Mouse (Mus musculus): ENCODE results near the gene Ewsr1. TPM values are rescaled to one million over a fixed set of nuclear protein-coding genes. Genes with fewer than 3 reads are reported as not detected.
"Not testable (repeated sequence)": the region's sequence is repeated elsewhere in the genome, so short reads cannot be mapped to it uniquely, and the experiment has no call there.

The Ewsr1 gene
- polyA plus RNA-seq, 1 experiment from 2014 or later = 884 TPM

DNA sequence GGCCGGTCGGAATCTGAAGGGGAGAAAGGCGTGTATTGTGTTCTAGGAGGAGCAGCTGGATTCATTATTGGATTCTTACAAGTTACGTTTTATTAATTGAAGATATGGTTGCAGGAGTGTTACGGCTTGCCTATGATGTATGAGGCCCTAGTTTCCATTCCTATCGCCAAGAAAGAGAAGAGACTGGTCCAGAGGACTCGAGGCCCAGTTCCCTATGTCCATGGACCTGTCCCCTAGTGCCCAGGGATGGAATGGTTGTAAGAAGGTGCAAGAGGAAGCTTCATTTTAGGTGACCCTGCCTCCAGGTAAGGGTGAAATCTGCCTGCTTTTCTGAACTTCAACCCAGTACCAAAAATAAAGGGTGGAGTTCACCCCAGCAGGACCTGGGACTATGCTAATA lies 1.2 kb upstream of the Ewsr1 start:
- H3K27me3 ChIP-seq (ENCODE audit: insufficient read depth, low read length) = no peaks in the 10 kb centered on the region
- H3K4me2 ChIP-seq (replicated peaks; ENCODE audit: low read depth, low read length) = peak overlapping the region; percentile 88
- no peak for ATAC-seq (ENCODE audit: low FRiP score, low TSS enrichment)
- peak overlapping the region; percentile 99 for H3K27ac ChIP-seq (ENCODE audit: low read length)
- H3K9ac ChIP-seq (replicated peaks; ENCODE audit: low read length) = peak overlapping the region; percentile 100
- H3K9me3 ChIP-seq (ENCODE audit: low read length) = no peaks in the 10 kb centered on the region
- peaks cover 34% of the 10 kb centered on the region for H3K4me1 ChIP-seq (ENCODE audit: insufficient read depth, low read length)
- H3K4me3 ChIP-seq (ENCODE audit: low read length) = peak overlapping the region; percentile 100
- H3K36me3 ChIP-seq (ENCODE audit: insufficient read depth, low read length) = 0 out of 2 replicates have a peak, but pooled peaks cover 12% of the 10 kb centered on the region
- 1% methylated on average over 7 of the region's 7 CpGs for WGBS

DNA sequence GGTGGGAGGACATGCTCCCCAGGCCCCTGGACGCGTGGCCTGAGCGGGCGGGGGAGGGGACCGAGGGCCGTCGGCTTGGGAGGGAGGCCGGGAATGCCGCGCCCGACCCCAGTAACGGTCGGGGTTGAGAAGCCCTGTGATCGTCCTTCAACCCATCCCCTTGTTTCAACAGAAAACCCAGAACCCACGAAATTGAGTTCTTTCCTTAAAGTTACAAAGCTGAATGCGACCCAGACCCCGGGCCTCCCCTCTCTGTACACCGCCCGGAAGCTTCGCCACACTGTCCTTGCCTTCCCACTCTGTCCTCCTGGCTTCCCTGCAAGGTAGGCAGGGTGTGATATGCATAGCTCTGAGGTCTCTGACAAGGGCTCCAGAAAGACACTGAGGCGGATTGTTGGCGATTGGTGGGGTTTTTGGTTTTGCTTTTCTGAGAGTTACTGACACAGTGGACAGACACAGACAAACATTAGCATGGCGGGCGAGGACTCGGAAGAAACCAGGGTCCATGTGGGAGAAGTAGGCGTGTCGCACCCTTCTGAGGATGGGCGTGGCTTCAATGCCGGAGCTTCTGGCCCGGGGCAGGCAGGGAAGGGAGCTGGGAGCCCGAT lies 614 bp upstream of the Ewsr1 start:
- 0 out of 2 replicates have a peak, but pooled peaks cover 8% of the 10 kb centered on the region for H3K36me3 ChIP-seq (ENCODE audit: insufficient read depth, low read length)
- peak overlapping the region; percentile 100 for H3K9ac ChIP-seq (replicated peaks; ENCODE audit: low read length)
- H3K4me2 ChIP-seq (replicated peaks; ENCODE audit: low read depth, low read length) = peak overlapping the region; percentile 88
- WGBS = 0% methylated on average over 31 of the region's 31 CpGs
- peak overlapping the region; percentile 100 for H3K4me3 ChIP-seq (ENCODE audit: low read length)
- no peaks in the 10 kb centered on the region for H3K9me3 ChIP-seq (ENCODE audit: low read length)
- peak; percentile 76 for ATAC-seq (ENCODE audit: low FRiP score, low TSS enrichment)
- peaks cover 34% of the 10 kb centered on the region for H3K4me1 ChIP-seq (ENCODE audit: insufficient read depth, low read length)
- H3K27me3 ChIP-seq (ENCODE audit: insufficient read depth, low read length) = no peaks in the 10 kb centered on the region
- peak overlapping the region; percentile 99 for H3K27ac ChIP-seq (ENCODE audit: low read length)

DNA sequence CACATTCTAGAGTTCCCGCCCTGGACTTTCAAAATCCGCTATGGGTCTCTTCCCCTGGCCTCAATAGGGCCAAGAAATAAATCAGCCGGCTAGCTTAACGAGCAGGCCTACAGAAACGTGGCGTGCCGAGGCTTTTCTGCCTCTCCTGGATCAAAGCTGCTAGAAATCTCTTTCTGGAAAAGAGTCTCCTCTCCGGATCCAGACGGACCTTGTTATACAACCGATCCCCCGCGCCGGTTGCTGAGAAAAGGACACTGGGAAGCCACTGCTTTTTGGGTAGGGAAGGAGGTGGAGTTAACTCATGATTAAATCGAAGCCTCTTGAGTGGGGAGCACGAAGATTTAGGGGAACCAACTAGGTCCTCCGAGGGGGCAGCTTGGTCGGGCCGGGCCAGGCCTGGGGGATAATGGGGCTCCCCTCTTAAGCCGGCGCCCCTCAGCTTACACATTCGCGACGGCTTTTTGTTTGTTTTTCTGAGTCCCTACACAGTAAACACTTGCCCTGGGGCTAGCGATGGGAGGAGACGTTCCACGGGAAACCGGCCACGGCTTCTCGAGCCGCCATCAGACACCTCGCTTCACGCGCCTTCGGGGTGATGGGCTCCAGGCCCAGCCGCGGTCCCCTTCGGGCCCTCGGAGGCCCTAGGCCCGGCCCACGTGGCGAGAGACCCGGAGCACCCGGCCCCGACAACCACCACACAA lies 881 bp downstream of the Ewsr1 start:
- Histone ChIP-seq H3K27me3 (ENCODE audit: insufficient read depth, low read length) (no peaks in the 10 kb centered on the region), H3K9ac (replicated peaks; ENCODE audit: low read length) (peak overlapping the region; percentile 100), H3K4me3 (ENCODE audit: low read length) (peak overlapping the region; percentile 100), H3K9me3 (ENCODE audit: low read length) (no peaks in the 10 kb centered on the region), H3K36me3 (ENCODE audit: insufficient read depth, low read length) (no peaks in the 10 kb centered on the region), H3K4me1 (ENCODE audit: insufficient read depth, low read length) (peaks cover 37% of the 10 kb centered on the region), H3K27ac (ENCODE audit: low read length) (peak overlapping the region; percentile 99), H3K4me2 (replicated peaks; ENCODE audit: low read depth, low read length) (peak overlapping the region; percentile 83)
- ATAC-seq (ENCODE audit: low FRiP score, low TSS enrichment) = 0 out of 2 replicates have a peak, but pooled peaks have one; percentile 4
- WGBS = under 1% methylated on average over 43 of the region's 44 CpGs

DNA sequence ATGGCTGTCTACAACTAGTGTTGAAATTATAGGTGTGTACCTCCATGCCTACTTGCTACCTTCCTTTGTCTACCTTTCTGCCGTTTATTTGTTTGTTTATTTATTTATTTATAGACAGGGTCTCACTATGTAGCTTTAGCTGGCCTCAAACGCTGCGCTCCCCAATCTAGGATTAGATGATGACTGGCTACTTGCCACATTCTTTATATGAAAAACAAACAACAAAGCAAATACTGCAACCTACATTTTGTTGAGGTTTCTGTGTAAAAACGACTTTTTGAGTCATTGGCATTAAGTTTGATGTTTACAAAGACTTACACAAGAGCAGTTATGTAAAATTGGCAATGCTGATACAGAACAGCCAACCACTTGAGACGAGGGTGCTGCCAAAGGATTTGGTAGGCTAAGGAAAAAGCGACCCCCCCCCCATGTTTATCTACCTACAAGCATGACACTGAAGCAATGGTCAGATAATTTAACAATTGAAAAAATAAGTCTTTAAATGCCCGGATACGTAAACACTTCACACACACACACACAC lies 2.5 kb downstream of the Ewsr1 start:
- H3K36me3 ChIP-seq (ENCODE audit: insufficient read depth, low read length) = peaks cover 10% of the 10 kb centered on the region
- peak overlapping the region; percentile 100 for H3K4me3 ChIP-seq (ENCODE audit: low read length)
- no peak overlapping the region for H3K27ac ChIP-seq (ENCODE audit: low read length)
- H3K4me1 ChIP-seq (ENCODE audit: insufficient read depth, low read length) = peaks cover 37% of the 10 kb centered on the region
- H3K9ac ChIP-seq (replicated peaks; ENCODE audit: low read length) = no peak overlapping the region
- 54% methylated on average over 8 of the region's 8 CpGs for WGBS
- peak overlapping the region; percentile 83 for H3K4me2 ChIP-seq (replicated peaks; ENCODE audit: low read depth, low read length)
- no peaks in the 10 kb centered on the region for H3K27me3 ChIP-seq (ENCODE audit: insufficient read depth, low read length)
- no peak for ATAC-seq (ENCODE audit: low FRiP score, low TSS enrichment)
- no peaks in the 10 kb centered on the region for H3K9me3 ChIP-seq (ENCODE audit: low read length)

DNA sequence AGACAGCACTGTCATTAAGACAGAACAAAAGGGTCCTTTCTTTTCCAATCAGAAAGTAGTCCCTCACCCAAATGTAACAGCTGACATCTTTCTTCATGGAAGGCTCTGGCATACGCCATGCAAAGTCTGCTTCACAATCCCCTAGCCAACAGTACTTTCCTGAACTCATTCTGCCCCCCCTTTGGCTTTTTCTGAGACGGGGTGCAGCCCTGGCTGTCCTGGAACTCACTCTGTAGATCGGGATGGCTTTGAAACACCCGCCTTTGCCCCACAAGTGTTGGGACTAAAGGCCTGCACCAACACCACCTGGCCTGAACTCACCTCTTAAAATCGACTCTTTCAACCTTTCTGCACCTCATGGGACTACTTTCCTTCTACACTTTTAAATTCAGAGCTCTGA lies 3.2 kb downstream of the Ewsr1 start:
- no peaks in the 10 kb centered on the region for H3K9me3 ChIP-seq (ENCODE audit: low read length)
- H3K4me1 ChIP-seq (ENCODE audit: insufficient read depth, low read length) = peaks cover 33% of the 10 kb centered on the region
- 0 out of 2 replicates have a peak overlapping the region, but pooled peaks have one; percentile 20 for H3K9ac ChIP-seq (replicated peaks; ENCODE audit: low read length)
- ATAC-seq (ENCODE audit: low FRiP score, low TSS enrichment) = no peak
- H3K4me2 ChIP-seq (replicated peaks; ENCODE audit: low read depth, low read length) = no peak overlapping the region
- peaks cover 15% of the 10 kb centered on the region for H3K36me3 ChIP-seq (ENCODE audit: insufficient read depth, low read length)
- no peak overlapping the region for H3K27ac ChIP-seq (ENCODE audit: low read length)
- WGBS = 85% methylated on average over 5 of the region's 5 CpGs
- no peaks in the 10 kb centered on the region for H3K27me3 ChIP-seq (ENCODE audit: insufficient read depth, low read length)
- 0 out of 2 replicates have a peak overlapping the region, but pooled peaks have one; percentile 6 for H3K4me3 ChIP-seq (ENCODE audit: low read length)

- H3K4me3 ChIP-seq (ENCODE audit: low read length) = no peak overlapping the region
- H3K36me3 ChIP-seq (ENCODE audit: insufficient read depth, low read length) = peaks cover 40% of the 10 kb centered on the region
- no peaks in the 10 kb centered on the region for H3K27me3 ChIP-seq (ENCODE audit: insufficient read depth, low read length)
- no peak overlapping the region for H3K4me2 ChIP-seq (replicated peaks; ENCODE audit: low read depth, low read length)
- ATAC-seq (ENCODE audit: low FRiP score, low TSS enrichment) = peak; percentile 61; the same call in 1 of the 2 replicates
- H3K9ac ChIP-seq (replicated peaks; ENCODE audit: low read length) = no peak overlapping the region
- H3K4me1 ChIP-seq (ENCODE audit: insufficient read depth, low read length) = peaks cover 19% of the 10 kb centered on the region
- no peak overlapping the region for H3K27ac ChIP-seq (ENCODE audit: low read length)
- no peaks in the 10 kb centered on the region for H3K9me3 ChIP-seq (ENCODE audit: low read length)
- 41% methylated on average over 2 of the region's 2 CpGs for WGBS
Observed at GRCm38 (mm10) chr11:5091706-5092105, 7.4 kb downstream of the Ewsr1 start.

DNA sequence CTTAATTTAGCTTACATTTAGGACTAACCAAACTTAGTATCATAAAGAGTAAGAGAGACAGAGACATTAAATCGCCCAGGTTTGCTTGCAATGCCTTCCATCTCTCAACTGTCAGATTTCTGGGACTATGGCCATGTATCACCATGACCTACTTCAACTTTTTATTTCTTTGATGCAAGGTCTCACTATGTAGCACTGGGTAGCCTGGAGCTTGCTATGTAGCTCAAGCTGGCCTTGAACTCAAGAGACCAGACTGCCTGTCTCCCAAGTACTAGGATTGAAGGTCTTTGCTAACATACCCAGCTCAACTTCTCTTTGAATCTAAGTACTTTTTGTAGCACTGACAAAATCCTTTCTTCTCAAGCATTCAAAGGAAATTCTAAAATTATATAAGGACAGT lies 9.9 kb downstream of the Ewsr1 start:
- H3K36me3 ChIP-seq (ENCODE audit: insufficient read depth, low read length) = peaks cover 59% of the 10 kb centered on the region
- 92% methylated on average over 1 of the region's 1 CpGs for WGBS
- no peak overlapping the region for H3K4me3 ChIP-seq (ENCODE audit: low read length)
- H3K4me2 ChIP-seq (replicated peaks; ENCODE audit: low read depth, low read length) = no peak overlapping the region
- H3K27ac ChIP-seq (ENCODE audit: low read length) = no peak overlapping the region
- no peaks in the 10 kb centered on the region for H3K9me3 ChIP-seq (ENCODE audit: low read length)
- no peak for ATAC-seq (ENCODE audit: low FRiP score, low TSS enrichment)
- H3K9ac ChIP-seq (replicated peaks; ENCODE audit: low read length) = no peak overlapping the region
- no peaks in the 10 kb centered on the region for H3K27me3 ChIP-seq (ENCODE audit: insufficient read depth, low read length)
- peaks cover 10% of the 10 kb centered on the region; the same call in 1 of the 2 replicates for H3K4me1 ChIP-seq (ENCODE audit: insufficient read depth, low read length)

DNA sequence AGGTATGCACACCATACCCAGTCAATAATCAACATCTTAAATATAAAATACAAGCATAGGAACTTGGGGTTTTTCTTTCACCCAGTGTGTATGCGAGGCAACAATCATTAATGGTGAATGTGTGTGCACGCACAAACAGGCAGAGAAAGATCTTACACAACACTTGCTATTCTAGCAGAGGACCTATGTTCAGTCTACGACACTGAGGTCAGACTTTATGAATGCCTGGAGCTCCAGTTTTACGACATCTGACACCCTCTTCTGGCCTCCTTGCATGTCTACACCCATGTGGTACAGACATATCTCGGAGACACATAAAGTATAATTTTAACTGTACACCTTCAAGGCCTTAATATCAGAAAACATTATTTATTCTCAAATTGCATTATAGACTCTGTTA lies 22.2 kb downstream of the Ewsr1 start:
- not testable (repeated sequence) for H3K9me3 ChIP-seq (ENCODE audit: low read length); H3K27me3 ChIP-seq (ENCODE audit: insufficient read depth, low read length); H3K27ac ChIP-seq (ENCODE audit: low read length); H3K4me3 ChIP-seq (ENCODE audit: low read length); H3K4me1 ChIP-seq (ENCODE audit: insufficient read depth, low read length); ATAC-seq (ENCODE audit: low FRiP score, low TSS enrichment); H3K4me2 ChIP-seq (replicated peaks; ENCODE audit: low read depth, low read length); H3K9ac ChIP-seq (replicated peaks; ENCODE audit: low read length)
- 82% methylated on average over 4 of the region's 5 CpGs for WGBS
- peaks cover 70% of the 10 kb centered on the region for H3K36me3 ChIP-seq (ENCODE audit: insufficient read depth, low read length)

GRCm38 (mm10) chr11:5075760-5076159 lies 23.3 kb downstream of the Ewsr1 start:
- H3K36me3 ChIP-seq (ENCODE audit: insufficient read depth, low read length) = peaks cover 74% of the 10 kb centered on the region
- no peak for ATAC-seq (ENCODE audit: low FRiP score, low TSS enrichment)
- no peak overlapping the region for H3K27ac ChIP-seq (ENCODE audit: low read length)

GRCm38 (mm10) chr11:5074882-5075281 lies 24.2 kb downstream of the Ewsr1 start:
- no peak for ATAC-seq (ENCODE audit: low FRiP score, low TSS enrichment)
- no peak overlapping the region for H3K27ac ChIP-seq (ENCODE audit: low read length)
- no peaks in the 10 kb centered on the region for H3K9me3 ChIP-seq (ENCODE audit: low read length)
- H3K27me3 ChIP-seq (ENCODE audit: insufficient read depth, low read length) = no peaks in the 10 kb centered on the region
- H3K4me3 ChIP-seq (ENCODE audit: low read length) = no peak overlapping the region
- no peak overlapping the region for H3K4me2 ChIP-seq (replicated peaks; ENCODE audit: low read depth, low read length)
- no peaks in the 10 kb centered on the region for H3K4me1 ChIP-seq (ENCODE audit: insufficient read depth, low read length)
- no peak overlapping the region for H3K9ac ChIP-seq (replicated peaks; ENCODE audit: low read length)
- WGBS = 73% methylated on average over 4 of the region's 4 CpGs
- peaks cover 76% of the 10 kb centered on the region for H3K36me3 ChIP-seq (ENCODE audit: insufficient read depth, low read length)

More at GRCm38 (mm10) chr11:5075760-5076159, 23.3 kb downstream of the Ewsr1 start:
- no peak overlapping the region for H3K4me2 ChIP-seq (replicated peaks; ENCODE audit: low read depth, low read length)
- H3K4me1 ChIP-seq (ENCODE audit: insufficient read depth, low read length) = no peaks in the 10 kb centered on the region
- no peak overlapping the region for H3K4me3 ChIP-seq (ENCODE audit: low read length)
- no peak overlapping the region for H3K9ac ChIP-seq (replicated peaks; ENCODE audit: low read length)
- no peaks in the 10 kb centered on the region for H3K27me3 ChIP-seq (ENCODE audit: insufficient read depth, low read length)
- no peaks in the 10 kb centered on the region for H3K9me3 ChIP-seq (ENCODE audit: low read length)
